Mouse (Mus musculus): Measurements from ENCODE around the gene Oxld1. TPM values are rescaled to one million over a fixed set of nuclear protein-coding genes. Genes with fewer than 3 reads are reported as not detected.
"Not testable (repeated sequence)": the region's sequence is repeated elsewhere in the genome, so short reads cannot be mapped to it uniquely, and the experiment has no call there.

The Oxld1 gene
- polyA plus RNA-seq, 1 experiment from 2014 or later: 15.8 TPM

- Histone ChIP-seq H3K4me3 (ENCODE audit: low read length) (no peak overlapping the region), H3K4me2 (ENCODE audit: low read length) (no peak overlapping the region), H3K9ac (ENCODE audit: low read depth, low read length) (no peak overlapping the region), H3K36me3 (ENCODE audit: control insufficient read depth, insufficient read depth, low read length) (peaks cover 33% of the 10 kb centered on the region), H3K4me1 (ENCODE audit: control insufficient read depth, insufficient read depth, low read depth, low read length) (no peaks in the 10 kb centered on the region), H3K27me3 (replicated peaks; ENCODE audit: control insufficient read depth, insufficient read depth, low read length) (no peaks in the 10 kb centered on the region), H3K27ac (ENCODE audit: low read depth, low read length) (no peak overlapping the region), H3K9me3 (ENCODE audit: control insufficient read depth, low read length) (no peaks in the 10 kb centered on the region)
- WGBS: 88% methylated on average over 1 of the region's 1 CpGs
- no peak for ATAC-seq
These were observed 39.3 kb downstream of the Oxld1 start for GRCm38 (mm10) chr11:120418592-120418991.

GRCm38 (mm10) chr11:120417852-120418251 lies 40.0 kb downstream of the Oxld1 start:
- Histone ChIP-seq H3K4me3 (ENCODE audit: low read length) (no peak overlapping the region), H3K4me1 (ENCODE audit: control insufficient read depth, insufficient read depth, low read depth, low read length) (no peaks in the 10 kb centered on the region), H3K4me2 (ENCODE audit: low read length) (no peak overlapping the region), H3K36me3 (ENCODE audit: control insufficient read depth, insufficient read depth, low read length) (peaks cover 38% of the 10 kb centered on the region), H3K9ac (ENCODE audit: low read depth, low read length) (no peak overlapping the region), H3K27ac (ENCODE audit: low read depth, low read length) (no peak overlapping the region), H3K9me3 (ENCODE audit: control insufficient read depth, low read length) (no peaks in the 10 kb centered on the region), H3K27me3 (replicated peaks; ENCODE audit: control insufficient read depth, insufficient read depth, low read length) (no peaks in the 10 kb centered on the region)
- no peak for ATAC-seq
- WGBS: 89% methylated on average over 7 of the region's 7 CpGs

- H3K27ac ChIP-seq (ENCODE audit: low read depth, low read length); H3K4me1 ChIP-seq (ENCODE audit: control insufficient read depth, insufficient read depth, low read depth, low read length); ATAC-seq; H3K4me2 ChIP-seq (ENCODE audit: low read length); H3K27me3 ChIP-seq (replicated peaks; ENCODE audit: control insufficient read depth, insufficient read depth, low read length); H3K9ac ChIP-seq (ENCODE audit: low read depth, low read length); H3K4me3 ChIP-seq (ENCODE audit: low read length); H3K9me3 ChIP-seq (ENCODE audit: control insufficient read depth, low read length): not testable (repeated sequence)
- WGBS: 95% methylated on average over 7 of the region's 10 CpGs
- peaks cover 58% of the 10 kb centered on the region for H3K36me3 ChIP-seq (ENCODE audit: control insufficient read depth, insufficient read depth, low read length)
These were observed 44.2 kb downstream of the Oxld1 start for GRCm38 (mm10) chr11:120413621-120414020.

Other genes starting within 250 kb of the Oxld1 start
- 7.8 and 9.7 TPM in 2 replicates for gene Bahcc1, start 225.1 kb downstream of the Oxld1 start, polyA plus RNA-seq (2015; fragmentation: Nextera tagmentation; extraction: Ambion mirVana)
- gene Actg1, start 109.5 kb downstream of the Oxld1 start, polyA plus RNA-seq (2015; fragmentation: Nextera tagmentation; extraction: Ambion mirVana): 4,199 and 4,222 TPM in 2 replicates
- 0.66 and 1.6 TPM in 2 replicates for gene Fscn2, start 96.5 kb downstream of the Oxld1 start, polyA plus RNA-seq (2015; fragmentation: Nextera tagmentation; extraction: Ambion mirVana)
- gene Faap100, start 79.3 kb downstream of the Oxld1 start, polyA plus RNA-seq (2015; fragmentation: Nextera tagmentation; extraction: Ambion mirVana): 103 and 109 TPM in 2 replicates
- gene Nploc4, start 20.4 kb downstream of the Oxld1 start, polyA plus RNA-seq (2015; fragmentation: Nextera tagmentation; extraction: Ambion mirVana): 28.7 and 33.2 TPM in 2 replicates
- not detected in 2 replicates for gene Tspan10, start 15.4 kb downstream of the Oxld1 start, polyA plus RNA-seq (2015; fragmentation: Nextera tagmentation; extraction: Ambion mirVana)
- gene Pde6g, start 4.6 kb downstream of the Oxld1 start, polyA plus RNA-seq (2015; fragmentation: Nextera tagmentation; extraction: Ambion mirVana): 0.30 TPM in 1 of 2 replicates, not detected in the other
- 23.5 and 25.9 TPM in 2 replicates for gene Ccdc137, start within 50 bp of the Oxld1 start, polyA plus RNA-seq (2015; fragmentation: Nextera tagmentation; extraction: Ambion mirVana)
- gene Arl16, start 9.5 kb upstream of the Oxld1 start, polyA plus RNA-seq (2015; fragmentation: Nextera tagmentation; extraction: Ambion mirVana): 60.5 and 68.1 TPM in 2 replicates
- 135 and 137 TPM in 2 replicates for gene Mrpl12, start 26.5 kb upstream of the Oxld1 start, polyA plus RNA-seq (2015; fragmentation: Nextera tagmentation; extraction: Ambion mirVana)
- 31.2 and 31.5 TPM in 2 replicates for gene Slc25a10, start 33.8 kb upstream of the Oxld1 start, polyA plus RNA-seq (2015; fragmentation: Nextera tagmentation; extraction: Ambion mirVana)
- 0.92 and 1.0 TPM in 2 replicates for gene Gcgr, start 72.6 kb upstream of the Oxld1 start, polyA plus RNA-seq (2015; fragmentation: Nextera tagmentation; extraction: Ambion mirVana)
- 243 and 245 TPM in 2 replicates for gene Mcrip1, start 91.7 kb upstream of the Oxld1 start, polyA plus RNA-seq (2015; fragmentation: Nextera tagmentation; extraction: Ambion mirVana)
- 0.64 TPM in 1 of 2 replicates, not detected in the other for gene Ppp1r27, start 93.1 kb upstream of the Oxld1 start, polyA plus RNA-seq (2015; fragmentation: Nextera tagmentation; extraction: Ambion mirVana)
- 252 and 298 TPM in 2 replicates for gene P4hb, start 115.2 kb upstream of the Oxld1 start, polyA plus RNA-seq (2015; fragmentation: Nextera tagmentation; extraction: Ambion mirVana)
- 501 and 544 TPM in 2 replicates for gene Arhgdia, start 123.6 kb upstream of the Oxld1 start, polyA plus RNA-seq (2015; fragmentation: Nextera tagmentation; extraction: Ambion mirVana)
- 55.8 and 202 TPM in 2 replicates for gene Alyref, start 140.3 kb upstream of the Oxld1 start, polyA plus RNA-seq (2015; fragmentation: Nextera tagmentation; extraction: Ambion mirVana)
- 194 and 203 TPM in 2 replicates for gene Anapc11, start 140.4 kb upstream of the Oxld1 start, polyA plus RNA-seq (2015; fragmentation: Nextera tagmentation; extraction: Ambion mirVana)
- gene Npb, start 150.4 kb upstream of the Oxld1 start, polyA plus RNA-seq (2015; fragmentation: Nextera tagmentation; extraction: Ambion mirVana): 0.99 and 1.00 TPM in 2 replicates
- 236 and 242 TPM in 2 replicates for gene Pcyt2, start 159.9 kb upstream of the Oxld1 start, polyA plus RNA-seq (2015; fragmentation: Nextera tagmentation; extraction: Ambion mirVana)
- 39.4 and 41.3 TPM in 2 replicates for gene Sirt7, start 167.2 kb upstream of the Oxld1 start, polyA plus RNA-seq (2015; fragmentation: Nextera tagmentation; extraction: Ambion mirVana)
- gene Mafg, start 175.5 kb upstream of the Oxld1 start, polyA plus RNA-seq (2015; fragmentation: Nextera tagmentation; extraction: Ambion mirVana): 25.4 and 34.6 TPM in 2 replicates
- 18.0 and 20.0 TPM in 2 replicates for gene Pycr1, start 185.7 kb upstream of the Oxld1 start, polyA plus RNA-seq (2015; fragmentation: Nextera tagmentation; extraction: Ambion mirVana)
- 1.1 and 2.4 TPM in 2 replicates for gene Myadml2, start 190.1 kb upstream of the Oxld1 start, polyA plus RNA-seq (2015; fragmentation: Nextera tagmentation; extraction: Ambion mirVana)
- gene Notum, start 203.1 kb upstream of the Oxld1 start, polyA plus RNA-seq (2015; fragmentation: Nextera tagmentation; extraction: Ambion mirVana): 3.1 and 3.8 TPM in 2 replicates
- gene Aspscr1, start 214.9 kb upstream of the Oxld1 start, polyA plus RNA-seq (2015; fragmentation: Nextera tagmentation; extraction: Ambion mirVana): 146 and 151 TPM in 2 replicates